Mouse (Mus musculus) left cerebral cortex, postnatal 10 days (tissue): Measurements from ENCODE around the gene Tmem97. TPM values are rescaled to one million over a fixed set of nuclear protein-coding genes. Genes with fewer than 3 reads are reported as not detected.

Experiments
- DNase-seq, 2 experiments: peaks; one replicate each; pipeline ENCODE4 v3.0.0; 2021 to 2022; ENCODE audit warnings: low spot score in 2 of 2, mixed read lengths in 1 of 2; ENCODE audit errors: extremely low spot score in 1 of 2
- intact Hi-C: fragments of 180-260 bp; cut with DNase I; formaldehyde crosslinking; loops from one replicate; pipeline ENCODE4 v1.15.1; 2025
- total RNA-seq, 2 experiments: library from RNA; stranded (reverse); gene quantifications; 2 replicates each; pipeline ENCODE4 v1.2.3; 2021

Tmem97 gene
- total RNA-seq, 2 experiments from 2014 or later = 26.2 to 28.8 TPM

- no peak for DNase-seq
- intact Hi-C loops = no loop called here
Observed at GRCm38 (mm10) chr11:78495904-78496303, 54.7 kb downstream of the Tmem97 start.

Other genes with a start within 250 kb of the Tmem97 start
- gene Spag5, start 249.2 kb downstream of the Tmem97 start, total RNA-seq = 1 to 10 TPM; 3.1 to 3.9 TPM
- 100 to 1,000 TPM; 291 to 324 TPM for gene Aldoc, start 227.8 kb downstream of the Tmem97 start, total RNA-seq
- 10 to 100 TPM; 72.3 to 76.6 TPM for gene Pigs, start 222.4 kb downstream of the Tmem97 start, total RNA-seq
- gene Unc119, start 207.3 kb downstream of the Tmem97 start, total RNA-seq = 10 to 100 TPM; 34.6 to 35.8 TPM
- gene Foxn1, start 164.2 kb downstream of the Tmem97 start, total RNA-seq = not detected
- not detected for gene Slc13a2, start 128.6 kb downstream of the Tmem97 start, total RNA-seq
- 1 to 10 TPM; 8.7 to 9.6 TPM for gene Slc46a1, start 85.1 kb downstream of the Tmem97 start, total RNA-seq
- 10 to 100 TPM; 51.2 to 59.2 TPM for gene Sarm1, start 53.0 kb downstream of the Tmem97 start, total RNA-seq
- 10 to 100 TPM; 74.5 to 75.4 TPM for gene Vtn, start 51.7 kb downstream of the Tmem97 start, total RNA-seq
- gene Sebox, start 47.3 kb downstream of the Tmem97 start, total RNA-seq = 1 to 10 TPM in 1 of 2 experiments, under 1 TPM in 1; 0.61 to 1.1 TPM
- gene Tmem199, start 38.6 kb downstream of the Tmem97 start, total RNA-seq = 10 to 100 TPM; 37.2 to 38.7 TPM
- gene Poldip2, start 38.6 kb downstream of the Tmem97 start, total RNA-seq = 100 to 1,000 TPM; 117 to 119 TPM
- 10 to 100 TPM; 49.3 to 51.2 TPM for gene Tnfaip1, start 14.4 kb downstream of the Tmem97 start, total RNA-seq
- 10 to 100 TPM; 70.5 to 76.7 TPM for gene Ift20, start 14.4 kb downstream of the Tmem97 start, total RNA-seq
- gene Nlk, start 146.6 kb upstream of the Tmem97 start, total RNA-seq = 10 to 100 TPM; 59.1 to 59.4 TPM
- 10 to 100 TPM; 18.2 to 19.0 TPM for gene Ccnq, start 201.0 kb upstream of the Tmem97 start, total RNA-seq